Mouse (Mus musculus) bone marrow, adult 2 months (tissue): ENCODE data around the gene Lhcgr.

Experiments used
- CTCF ChIP-seq: fragments of 200-500 bp; IDR thresholded peaks from 2 replicates; pipeline ENCODE4 v1.5.1; 2011; ENCODE audit warnings: low read length, control low read depth; ENCODE audit not compliant: control insufficient read depth, insufficient read depth
- POLR2A ChIP-seq: fragments of 200-500 bp; IDR thresholded peaks from 2 replicates; pipeline ENCODE4 v1.6.1; 2011; ENCODE audit warnings: low read depth, mild to moderate bottlenecking, control low read depth, low read length, borderline replicate concordance; ENCODE audit not compliant: control insufficient read depth

DNA sequence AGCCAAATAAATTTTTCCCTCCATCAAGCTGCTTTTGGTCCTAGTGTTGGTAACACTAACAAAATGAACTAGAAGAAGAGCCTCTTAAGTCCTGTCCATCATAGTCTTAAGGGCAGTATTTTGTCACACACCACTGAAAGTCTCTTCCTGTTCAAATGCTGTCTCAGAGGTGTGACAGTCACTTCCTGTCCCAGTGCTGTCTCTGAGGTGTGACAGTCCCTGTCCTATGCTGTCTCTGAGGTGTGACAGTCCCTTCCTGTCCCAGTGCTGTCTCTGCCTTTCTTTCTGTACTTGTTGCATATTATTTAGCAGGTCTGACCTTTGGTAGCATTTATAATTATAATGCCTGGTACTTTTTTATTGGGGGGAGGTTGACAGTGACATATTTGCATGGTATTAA lies 90.9 kb downstream of the Lhcgr start:
- TF ChIP-seq CTCF (no peak), POLR2A (no peak)
